Mouse (Mus musculus) kidney, adult 9 months (tissue): ENCODE results near the gene Lrpprc.

Source experiments
- DNase-seq: peaks from one replicate; pipeline ENCODE4 v3.0.0; 2022

Lrpprc gene

DNA sequence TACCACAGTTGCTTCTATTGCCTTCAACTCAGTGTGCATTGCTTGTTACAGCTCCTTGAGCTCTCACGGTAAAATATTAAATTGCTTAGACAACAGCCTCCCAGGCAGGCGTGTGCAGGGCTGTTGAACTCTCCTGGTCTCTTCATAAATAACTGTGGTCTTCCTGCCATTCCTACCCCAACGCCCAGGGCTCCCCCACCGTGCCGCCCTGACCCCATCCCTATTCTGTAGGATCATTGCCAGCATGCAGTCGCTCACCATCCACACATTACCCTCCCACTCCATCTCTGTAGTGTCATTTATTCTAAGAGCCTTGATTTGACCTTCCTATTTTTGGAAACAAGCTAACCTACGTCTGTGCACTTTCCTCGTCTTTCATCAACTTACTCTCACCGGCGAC lies 125.5 kb downstream of the Lrpprc start:
- no peak for DNase-seq

DNA sequence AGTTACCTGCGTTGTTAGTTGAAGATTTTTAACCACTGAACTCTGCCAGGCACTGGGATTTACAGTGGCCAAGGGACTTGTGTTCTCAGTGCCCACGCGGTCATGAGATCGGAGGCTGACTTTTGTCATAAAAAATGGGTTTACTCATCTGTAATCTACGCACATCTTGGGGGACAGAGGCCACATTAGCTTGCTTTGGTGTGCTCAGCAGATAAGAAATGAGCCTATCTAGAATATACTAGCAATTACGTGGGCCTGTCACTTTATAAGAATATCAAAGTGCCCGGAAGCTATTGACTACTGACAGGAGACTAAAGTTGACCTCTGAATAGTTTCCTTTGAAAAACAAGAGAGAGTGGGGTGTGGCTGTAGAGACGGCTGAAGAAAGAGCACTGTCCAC lies 131.6 kb downstream of the Lrpprc start:
- DNase-seq = no peak

DNA sequence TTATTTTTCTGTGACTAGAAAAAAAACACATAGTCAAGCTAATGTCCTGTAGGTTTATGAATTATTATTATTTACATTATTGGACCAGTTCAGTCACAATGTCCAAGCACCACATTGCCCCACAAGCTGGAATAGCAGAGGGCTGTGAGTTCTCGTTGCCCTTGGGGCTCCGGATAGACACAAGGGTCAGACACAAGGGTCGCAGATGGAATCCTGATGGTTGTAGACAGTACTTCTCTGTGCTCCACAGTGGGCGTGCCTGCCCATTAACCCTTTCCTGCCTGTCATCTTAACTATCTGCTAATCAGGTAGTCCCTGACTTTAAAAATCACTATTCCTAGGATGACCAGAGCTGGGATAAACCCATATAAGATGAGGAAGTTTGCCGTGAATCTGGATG lies 132.4 kb downstream of the Lrpprc start:
- DNase-seq = no peak

DNA sequence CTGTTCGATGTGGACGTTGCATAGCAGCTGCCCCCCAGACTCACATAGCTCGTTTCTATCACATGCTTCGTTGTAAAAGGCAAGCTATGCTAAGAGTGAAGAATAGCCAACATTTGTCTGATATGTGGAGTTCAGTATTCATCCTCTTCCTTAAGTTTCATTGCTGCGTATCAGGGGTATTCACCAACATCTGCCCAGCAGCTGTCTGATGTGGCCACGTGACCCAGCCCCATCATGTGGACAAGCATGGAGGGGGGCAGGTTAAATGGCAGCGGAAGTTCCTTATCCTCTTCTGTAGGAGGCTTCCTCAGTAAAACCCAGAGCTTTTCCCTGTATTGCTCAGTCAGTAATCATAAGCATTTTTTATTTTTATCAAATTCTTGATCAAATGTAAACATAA lies 132.8 kb downstream of the Lrpprc start:
- no peak for DNase-seq

DNA sequence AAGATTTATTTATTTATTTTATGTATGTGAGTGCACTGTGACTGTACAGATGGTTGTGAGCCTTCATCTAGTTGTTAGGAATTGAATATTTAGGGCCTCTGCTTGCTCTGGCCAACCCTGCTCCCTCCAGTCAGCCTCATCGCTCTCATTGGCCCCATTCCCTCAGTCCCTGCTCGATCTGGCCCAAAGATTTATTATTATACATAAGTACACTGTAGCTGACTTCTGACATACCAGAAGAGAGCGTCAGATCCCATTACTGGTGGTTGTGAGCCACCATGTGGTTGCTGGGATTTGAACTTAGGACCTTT lies 133.2 kb downstream of the Lrpprc start:
- DNase-seq = no peak

DNA sequence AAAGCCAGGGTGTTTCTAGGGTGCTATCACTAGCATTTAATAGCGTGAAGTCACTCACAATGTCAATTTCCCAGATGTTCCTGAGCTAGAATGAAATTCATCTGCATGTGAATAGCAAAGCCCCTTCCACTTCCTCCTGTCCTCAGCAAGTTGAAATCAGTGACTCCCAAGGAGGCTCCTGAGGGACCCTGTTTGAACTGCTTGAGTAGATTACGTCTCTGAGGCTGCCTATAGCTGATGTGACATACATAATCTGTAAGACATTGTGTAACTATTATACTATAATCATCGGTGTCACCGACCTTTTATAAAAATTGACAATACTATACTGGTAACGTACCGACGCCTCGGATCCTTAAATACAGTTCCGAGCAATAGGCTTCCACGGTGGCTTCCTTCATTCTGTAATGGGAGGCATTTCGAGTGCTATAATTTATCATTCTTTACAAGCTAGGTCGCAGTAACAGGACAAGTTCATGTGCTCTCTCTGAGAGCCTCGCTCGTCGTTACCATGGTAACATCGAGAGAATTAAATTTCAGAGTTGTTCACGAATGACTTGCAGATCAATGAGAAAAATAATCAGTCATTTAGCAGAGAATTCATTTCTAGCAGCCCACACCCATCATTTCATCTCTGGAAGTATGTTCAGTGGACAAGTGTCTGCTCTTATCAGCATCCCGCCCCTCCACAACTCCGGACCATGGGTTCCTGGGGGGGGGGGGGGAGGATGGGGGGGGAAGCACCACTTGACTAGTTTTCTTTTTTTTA lies 133.8 kb downstream of the Lrpprc start:
- no peak for DNase-seq

DNA sequence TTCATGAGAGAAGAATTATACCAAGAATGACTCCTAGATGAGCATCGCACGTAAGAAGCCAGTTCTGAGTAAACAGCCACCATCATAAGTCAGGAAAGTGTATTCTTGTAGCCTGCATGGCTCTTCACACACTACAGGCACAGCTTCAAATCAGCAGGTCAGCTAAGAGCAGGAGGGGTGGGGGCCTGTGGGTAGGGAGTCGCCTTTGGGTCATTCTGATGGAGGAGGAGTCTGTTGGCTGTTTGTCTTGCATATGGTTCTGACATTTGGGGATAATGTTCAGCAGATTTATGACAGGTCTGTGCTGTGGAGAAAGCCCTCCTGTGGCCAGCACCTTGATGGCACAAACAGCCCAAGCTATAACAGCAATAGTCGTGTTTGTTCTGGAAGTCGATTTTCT lies 134.4 kb downstream of the Lrpprc start:
- DNase-seq = no peak
